Mouse (Mus musculus): ENCODE measurements around the gene Gm20431. TPM values are rescaled to one million over a fixed set of nuclear protein-coding genes. Genes with fewer than 3 reads are reported as not detected.
A peak's percentile ranks its signal among the peaks of the same experiment; 100 is the strongest.

Gm20431 gene
- polyA plus RNA-seq, 1 experiment from 2014 or later = 7.3 TPM

GRCm38 (mm10) chr2:167641337-167641736, 20.0 kb downstream of the Gm20431 start:
- Histone ChIP-seq H3K4me2 (no peak overlapping the region), H3K4me1 (replicated peaks) (no peaks in the 10 kb centered on the region), H3K9ac (no peak overlapping the region), H3K9me3 (replicated peaks) (no peaks in the 10 kb centered on the region), H3K27ac (no peak overlapping the region), H3K4me3 (no peak overlapping the region), H3K36me3 (peaks cover 15% of the 10 kb centered on the region), H3K27me3 (no peaks in the 10 kb centered on the region)
- ATAC-seq (replicated peaks; ENCODE audit: insufficient number of reproducible peaks, insufficient read depth, low FRiP score, low read depth) = peak; percentile 43; the same call in 1 of the 2 replicates
- WGBS = 45% methylated on average over 8 of the region's 8 CpGs

DNA sequence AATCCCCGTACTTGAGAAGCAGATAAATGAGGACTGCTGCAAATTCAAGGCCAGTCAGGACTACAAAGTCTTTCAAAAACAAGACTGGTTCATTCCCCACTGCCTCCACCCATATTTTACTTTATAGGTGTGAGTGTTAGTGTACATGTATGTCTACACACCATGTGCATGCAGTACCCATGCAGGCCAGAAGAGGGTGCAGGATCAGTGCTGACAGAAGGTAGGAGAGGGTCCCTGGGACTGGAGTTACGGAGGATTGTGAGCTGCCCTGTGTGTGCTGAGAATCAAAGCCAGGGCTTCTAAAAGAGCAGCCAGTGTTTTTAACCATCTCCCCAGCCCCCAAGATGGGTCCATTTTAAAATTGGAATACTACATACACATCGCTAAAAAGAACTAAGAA, 21.0 kb downstream of the Gm20431 start:
- H3K9ac ChIP-seq = no peak overlapping the region
- H3K27me3 ChIP-seq = no peaks in the 10 kb centered on the region
- no peak overlapping the region for H3K4me2 ChIP-seq
- no peak overlapping the region for H3K27ac ChIP-seq
- no peaks in the 10 kb centered on the region for H3K4me1 ChIP-seq (replicated peaks)
- no peak for ATAC-seq (replicated peaks; ENCODE audit: insufficient number of reproducible peaks, insufficient read depth, low FRiP score, low read depth)
- no peak overlapping the region for H3K4me3 ChIP-seq
- WGBS = 83% methylated on average over 3 of the region's 3 CpGs
- no peaks in the 10 kb centered on the region for H3K9me3 ChIP-seq (replicated peaks)
- peaks cover 14% of the 10 kb centered on the region for H3K36me3 ChIP-seq

GRCm38 (mm10) chr2:167634865-167635512, 26.3 kb downstream of the Gm20431 start:
- Histone ChIP-seq H3K27me3 (no peaks in the 10 kb centered on the region), H3K4me3 (peak overlapping the region; percentile 41), H3K9me3 (replicated peaks) (no peaks in the 10 kb centered on the region), H3K36me3 (no peaks in the 10 kb centered on the region), H3K27ac (0 out of 2 replicates have a peak overlapping the region, but pooled peaks have one; percentile 93), H3K4me1 (replicated peaks) (peaks cover 34% of the 10 kb centered on the region), H3K4me2 (peak overlapping the region; percentile 70), H3K9ac (0 out of 2 replicates have a peak overlapping the region, but pooled peaks have one; percentile 45)
- no peak for ATAC-seq (replicated peaks; ENCODE audit: insufficient number of reproducible peaks, insufficient read depth, low FRiP score, low read depth)
- 77% methylated on average over 7 of the region's 7 CpGs for WGBS

DNA sequence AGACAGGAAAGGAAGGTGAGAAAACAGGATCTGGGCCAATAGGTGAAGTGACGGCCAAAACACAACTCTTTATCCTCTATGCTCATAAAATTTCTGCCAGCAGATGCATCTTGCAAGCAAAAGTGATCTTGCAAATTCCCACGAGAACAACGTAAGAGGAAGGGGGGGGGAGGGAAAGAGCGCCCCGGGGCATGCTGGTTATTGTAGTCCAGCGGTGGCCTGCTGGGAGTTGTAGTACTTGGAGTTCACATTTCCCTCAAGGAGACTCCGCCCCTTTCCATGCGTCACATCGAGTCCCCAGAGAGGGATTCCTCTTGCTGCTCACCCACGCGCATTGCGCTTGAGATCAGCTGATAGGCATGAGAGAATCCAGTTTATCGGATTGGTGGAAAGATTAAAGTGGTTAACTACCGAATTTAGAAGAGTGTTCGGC, 26.9 kb downstream of the Gm20431 start:
- peak overlapping the region; percentile 41 for H3K4me3 ChIP-seq
- no peaks in the 10 kb centered on the region for H3K27me3 ChIP-seq
- ATAC-seq (replicated peaks; ENCODE audit: insufficient number of reproducible peaks, insufficient read depth, low FRiP score, low read depth) = peak; percentile 63
- peak overlapping the region; percentile 93 for H3K27ac ChIP-seq
- WGBS = under 1% methylated on average over 15 of the region's 15 CpGs
- H3K9ac ChIP-seq = peak overlapping the region; percentile 45
- H3K4me1 ChIP-seq (replicated peaks) = peaks cover 40% of the 10 kb centered on the region
- H3K9me3 ChIP-seq (replicated peaks) = no peaks in the 10 kb centered on the region
- H3K36me3 ChIP-seq = no peaks in the 10 kb centered on the region
- peak overlapping the region; percentile 70 for H3K4me2 ChIP-seq

DNA sequence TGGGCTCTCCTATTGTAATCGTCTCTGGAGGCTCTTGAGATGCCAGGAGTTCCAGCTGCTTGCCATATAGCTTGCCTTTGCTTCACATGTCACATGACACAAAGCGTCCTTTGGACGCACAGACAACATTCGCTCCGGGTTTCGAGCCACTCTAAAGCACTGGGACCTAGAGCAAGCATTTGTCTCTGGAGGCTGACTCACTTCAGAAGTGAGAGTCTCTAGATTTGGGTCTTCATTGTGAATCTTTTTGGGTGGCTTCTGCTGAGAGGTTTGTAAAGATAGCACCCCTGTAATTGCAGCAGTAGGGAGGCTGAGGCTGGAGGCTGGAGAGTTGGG, 27.8 kb downstream of the Gm20431 start:
- Histone ChIP-seq H3K4me2 (peak overlapping the region; percentile 70; the same call in 1 of the 2 replicates), H3K4me3 (no peak overlapping the region), H3K27me3 (no peaks in the 10 kb centered on the region), H3K36me3 (no peaks in the 10 kb centered on the region), H3K27ac (peak overlapping the region; percentile 93), H3K4me1 (replicated peaks) (peaks cover 49% of the 10 kb centered on the region), H3K9me3 (replicated peaks) (no peaks in the 10 kb centered on the region), H3K9ac (no peak overlapping the region)
- 55% methylated on average over 6 of the region's 6 CpGs for WGBS
- ATAC-seq (replicated peaks; ENCODE audit: insufficient number of reproducible peaks, insufficient read depth, low FRiP score, low read depth) = no peak

DNA sequence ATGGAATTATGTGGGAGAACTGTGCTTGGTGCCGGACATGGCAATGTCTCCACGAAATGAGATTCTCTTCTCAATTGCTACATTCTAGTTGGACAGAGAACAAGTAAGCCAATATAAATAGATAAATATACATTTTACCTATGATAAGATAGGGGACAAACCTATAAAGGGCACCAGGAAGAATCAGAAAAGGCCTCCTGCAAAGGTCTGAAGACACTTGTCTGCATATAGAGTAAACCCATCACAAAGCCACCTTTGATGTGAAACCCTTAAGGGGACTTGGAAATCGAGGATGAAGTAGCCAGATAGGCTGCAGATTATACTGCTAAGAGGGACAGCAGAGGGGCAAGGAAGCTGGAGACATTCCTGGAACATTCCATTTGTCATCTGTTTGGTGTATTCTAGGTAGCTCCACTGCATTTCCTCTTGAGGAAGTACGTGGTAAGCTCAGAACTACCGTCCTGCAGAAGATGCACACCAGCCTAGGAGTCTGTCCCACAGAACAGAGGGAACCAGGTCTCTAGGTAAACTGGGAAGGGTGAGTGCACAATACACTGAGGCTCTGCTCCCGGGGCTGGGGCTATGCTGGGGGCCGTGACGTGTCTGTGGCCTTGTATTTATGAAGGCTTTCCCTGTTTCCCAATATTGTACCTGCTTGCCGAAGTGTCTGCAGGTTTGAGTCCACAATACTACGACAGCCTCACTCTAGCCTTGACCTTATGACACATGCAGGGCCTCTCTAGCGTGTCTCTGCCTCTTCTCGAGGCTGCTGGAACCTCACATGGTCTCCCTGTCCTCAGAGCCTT, 28.4 kb downstream of the Gm20431 start:
- 62% methylated on average over 12 of the region's 12 CpGs for WGBS
- peak overlapping the region; percentile 63 for H3K4me2 ChIP-seq
- peak overlapping the region; percentile 93 for H3K9ac ChIP-seq
- no peaks in the 10 kb centered on the region for H3K9me3 ChIP-seq (replicated peaks)
- H3K27ac ChIP-seq = peak overlapping the region; percentile 93
- H3K27me3 ChIP-seq = no peaks in the 10 kb centered on the region
- peaks cover 55% of the 10 kb centered on the region for H3K4me1 ChIP-seq (replicated peaks)
- H3K4me3 ChIP-seq = peak overlapping the region; percentile 85
- H3K36me3 ChIP-seq = no peaks in the 10 kb centered on the region
- ATAC-seq (replicated peaks; ENCODE audit: insufficient number of reproducible peaks, insufficient read depth, low FRiP score, low read depth) = no peak

DNA sequence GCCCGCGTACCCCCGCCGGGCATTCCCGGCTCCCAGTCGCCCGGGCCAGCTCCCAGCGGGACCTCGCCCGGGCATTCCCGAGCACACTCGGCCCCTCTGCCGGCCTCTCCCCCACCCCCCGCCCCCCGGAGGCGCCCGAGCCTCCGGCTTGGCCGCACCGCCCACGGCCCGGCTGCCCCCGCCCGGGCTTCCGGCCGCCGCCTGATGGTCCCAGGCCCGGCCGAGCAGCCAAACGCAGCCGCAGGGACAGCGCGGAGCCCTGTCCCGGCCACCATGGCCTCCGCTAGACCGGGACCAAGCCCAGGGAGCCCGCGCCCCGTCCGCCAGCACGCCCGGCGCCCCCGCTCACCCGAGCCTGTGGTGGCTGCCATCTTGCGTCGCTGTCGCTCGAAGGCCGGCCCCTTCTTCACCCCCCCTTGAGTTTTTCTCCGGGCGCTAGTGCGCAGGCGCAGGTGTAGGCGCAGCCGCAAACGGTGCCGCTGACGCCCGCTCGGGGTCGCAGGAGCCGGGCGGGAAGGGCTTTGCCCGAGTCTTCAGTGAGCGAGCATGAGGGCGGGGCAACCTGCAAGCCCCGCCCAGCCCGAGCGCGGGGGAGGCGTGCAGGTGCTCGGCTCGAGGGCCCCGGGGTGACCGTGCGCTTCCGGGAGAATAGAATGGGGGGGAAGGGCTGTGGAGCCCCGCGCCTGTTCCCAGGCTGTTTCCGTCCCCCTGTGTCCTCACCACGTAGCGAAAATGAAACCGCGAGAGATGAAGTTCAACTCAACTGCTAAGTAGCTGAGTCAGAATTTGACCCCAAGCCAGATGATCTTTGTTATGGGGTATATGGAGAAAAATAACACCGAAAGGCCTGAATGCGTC, 29.5 kb downstream of the Gm20431 start, which contains the start of gene Ube2v1:
Gene Ube2v1, minus strand, starts transcription at position 505 of the 858 bp plus-strand sequence.
- H3K36me3 ChIP-seq = no peaks in the 10 kb centered on the region
- H3K27ac ChIP-seq = peak within 1 kb of the TSS; percentile 93
- H3K9ac ChIP-seq = peak within 1 kb of the TSS; percentile 93
- peak within 1 kb of the TSS; percentile 91 for H3K4me2 ChIP-seq
- peaks cover 61% of the 10 kb centered on the region for H3K4me1 ChIP-seq (replicated peaks)
- under 1% methylated on average over 87 of the region's 87 CpGs for WGBS
- peak within 1 kb of the TSS; percentile 85 for H3K4me3 ChIP-seq
- ATAC-seq (replicated peaks; ENCODE audit: insufficient number of reproducible peaks, insufficient read depth, low FRiP score, low read depth) = peak; percentile 85
- no peaks in the 10 kb centered on the region for H3K9me3 ChIP-seq (replicated peaks)
- H3K27me3 ChIP-seq = no peaks in the 10 kb centered on the region

GRCm38 (mm10) chr2:167631181-167631590, 30.1 kb downstream of the Gm20431 start:
- ATAC-seq (replicated peaks; ENCODE audit: insufficient number of reproducible peaks, insufficient read depth, low FRiP score, low read depth) = no peak
- no peaks in the 10 kb centered on the region for H3K9me3 ChIP-seq (replicated peaks)
- peak overlapping the region; percentile 93 for H3K9ac ChIP-seq
- WGBS = 2% methylated on average over 31 of the region's 31 CpGs
- H3K36me3 ChIP-seq = no peaks in the 10 kb centered on the region
- peak overlapping the region; percentile 91 for H3K4me2 ChIP-seq
- peak overlapping the region; percentile 85 for H3K4me3 ChIP-seq
- peaks cover 61% of the 10 kb centered on the region for H3K4me1 ChIP-seq (replicated peaks)
- no peaks in the 10 kb centered on the region for H3K27me3 ChIP-seq
- H3K27ac ChIP-seq = peak overlapping the region; percentile 93

- H3K4me2 ChIP-seq = peak overlapping the region; percentile 91
- peaks cover 68% of the 10 kb centered on the region for H3K4me1 ChIP-seq (replicated peaks)
- peak overlapping the region; percentile 85 for H3K4me3 ChIP-seq
- peak overlapping the region; percentile 93 for H3K27ac ChIP-seq
- H3K9me3 ChIP-seq (replicated peaks) = no peaks in the 10 kb centered on the region
- no peaks in the 10 kb centered on the region for H3K36me3 ChIP-seq
- peak overlapping the region; percentile 93 for H3K9ac ChIP-seq
- 49% methylated on average over 5 of the region's 5 CpGs for WGBS
- no peaks in the 10 kb centered on the region for H3K27me3 ChIP-seq
- ATAC-seq (replicated peaks; ENCODE audit: insufficient number of reproducible peaks, insufficient read depth, low FRiP score, low read depth) = no peak
Observed at GRCm38 (mm10) chr2:167630421-167630820, 30.9 kb downstream of the Gm20431 start.

DNA sequence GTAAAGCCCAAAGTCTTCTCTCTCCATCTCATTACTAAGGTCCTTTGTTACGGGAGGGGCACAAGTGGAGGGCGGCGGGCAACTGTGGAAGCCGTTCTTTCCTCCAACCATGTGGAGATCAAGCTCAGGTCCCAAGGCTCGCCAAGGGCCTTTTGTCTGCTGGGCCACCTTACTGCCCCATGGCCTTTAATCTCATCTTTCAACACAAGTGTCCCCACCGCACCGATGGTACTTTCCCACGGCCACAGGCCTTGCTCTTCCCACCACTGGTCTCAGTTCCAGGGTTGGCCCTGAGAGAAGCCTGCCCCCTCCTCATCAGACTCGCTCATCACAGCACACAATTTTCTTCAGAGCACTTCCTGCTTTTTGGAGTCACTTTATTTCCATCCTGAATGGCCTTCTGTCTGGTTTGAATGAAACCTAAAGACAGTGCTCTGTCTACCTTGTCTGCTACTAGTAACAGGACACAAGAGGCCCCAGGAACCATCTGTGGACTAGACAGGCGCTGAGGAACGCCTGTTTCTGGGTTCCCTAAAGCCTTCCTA, 31.6 kb downstream of the Gm20431 start:
- Histone ChIP-seq H3K4me2 (peak overlapping the region; percentile 91), H3K27ac (peak overlapping the region; percentile 93), H3K27me3 (no peaks in the 10 kb centered on the region), H3K36me3 (no peaks in the 10 kb centered on the region), H3K4me3 (peak overlapping the region; percentile 85), H3K9me3 (replicated peaks) (no peaks in the 10 kb centered on the region), H3K9ac (peak overlapping the region; percentile 93; the same call in 1 of the 2 replicates), H3K4me1 (replicated peaks) (peaks cover 69% of the 10 kb centered on the region)
- no peak for ATAC-seq (replicated peaks; ENCODE audit: insufficient number of reproducible peaks, insufficient read depth, low FRiP score, low read depth)
- 67% methylated on average over 11 of the region's 11 CpGs for WGBS
